Mouse (Mus musculus): ENCODE data around the gene Cdca8.

DNA sequence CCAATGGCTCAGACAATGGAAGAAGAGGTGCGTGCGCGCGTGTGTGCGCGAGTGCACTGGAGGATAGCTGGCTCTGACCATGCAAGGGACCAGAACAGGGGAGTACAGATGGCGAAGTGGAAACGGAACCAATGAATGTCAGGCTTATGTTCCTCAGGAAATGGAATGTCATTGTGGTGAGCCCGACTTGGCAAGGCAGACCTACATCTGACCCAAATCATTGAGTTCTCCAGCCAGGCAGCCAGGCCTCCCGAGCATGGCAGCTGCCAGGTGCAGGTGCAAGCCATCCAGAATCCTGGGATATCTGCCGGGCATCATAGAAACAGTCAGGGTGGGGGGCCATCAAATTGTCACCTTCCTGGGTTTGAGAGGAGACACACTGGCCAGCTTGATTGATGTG is 21.8 kb upstream of the Cdca8 start:
- TF ChIP-seq CTCF (IDR thresholded peaks at IDR 0.05 in 2 of 3, conservative IDR thresholded peaks at IDR 0.05 in 1 of 3; ENCODE audit: control insufficient read depth in 1 of 3, insufficient read depth in 1 of 3, low read depth in 2 of 3, low read length in 3 of 3, poor library complexity in 1 of 3, severe bottlenecking in 1 of 3): no peak
- TF ChIP-seq MAX (IDR thresholded peaks at IDR 0.05; ENCODE audit: low read length): no peak
- TF ChIP-seq EP300 (IDR thresholded peaks at IDR 0.05; ENCODE audit: low read depth in 1 of 2, low read length in 2 of 2): no peak
- no peak for TF ChIP-seq POLR2A (IDR thresholded peaks at IDR 0.05; ENCODE audit: control insufficient read depth in 1 of 2, insufficient read depth in 1 of 2, low read depth in 1 of 2, low read length in 2 of 2, poor library complexity in 1 of 2)
- no peak for TF ChIP-seq HCFC1 (IDR thresholded peaks at IDR 0.05; ENCODE audit: low read depth, low read length)
- no peak for TF ChIP-seq SMC3 (IDR thresholded peaks at IDR 0.05; ENCODE audit: low read depth, low read length)
- TF ChIP-seq ZNF384 (IDR thresholded peaks at IDR 0.05; ENCODE audit: low read depth, low read length): no peak
- TF ChIP-seq GABPA (IDR thresholded peaks at IDR 0.05; ENCODE audit: low read depth, low read length): no peak
- TF ChIP-seq ZMIZ1 (IDR thresholded peaks at IDR 0.05; ENCODE audit: low read depth, low read length): no peak
